Mouse (Mus musculus) cerebellum, adult 2 months (tissue): ENCODE measurements at regions not wholly inside any gene's neighbourhood (a gene's known extent, or its start where the extent isn't known, plus 50 kb on each side); places are given as distances from the start of the nearest gene placed in this dataset.
A peak's percentile ranks its signal among the peaks of the same experiment; 100 is the strongest.
"Not testable (repeated sequence)": the region's sequence is repeated elsewhere in the genome, so short reads cannot be mapped to it uniquely, and the experiment has no call there.

Experiments used
- DNase-seq, 2 experiments: peaks; one replicate each; pipeline ENCODE4 v3.0.0; 2021
- H3K27ac ChIP-seq: fragments of 200-500 bp; 2 replicates; pipeline ENCODE4 v1.5.1; 2012; ENCODE audit warnings: low read length, control low read depth, inconsistent platforms; ENCODE audit not compliant: insufficient read depth
- H3K27me3 ChIP-seq: fragments of 200-500 bp; 2 replicates; pipeline ENCODE4 v1.6.1; 2012; ENCODE audit warnings: inconsistent platforms, mild to moderate bottlenecking, low read length, moderate library complexity; ENCODE audit not compliant: control insufficient read depth, insufficient read depth
- H3K4me1 ChIP-seq: fragments of 200-500 bp; 2 replicates; pipeline ENCODE4 v1.6.1; 2011; ENCODE audit warnings: low read length; ENCODE audit not compliant: control insufficient read depth, insufficient read depth
- H3K4me3 ChIP-seq: fragments of 200-500 bp; replicated peaks from 2 replicates; pipeline ENCODE3; 2011; ENCODE audit warnings: mild to moderate bottlenecking, low read depth, low read length, control low read depth; ENCODE audit not compliant: insufficient read depth
- CTCF ChIP-seq: fragments of 200-500 bp; IDR thresholded peaks from 2 replicates; pipeline ENCODE4 v1.5.1; 2011; ENCODE audit warnings: low read depth, mild to moderate bottlenecking, control low read depth, low read length, moderate library complexity, borderline replicate concordance; ENCODE audit not compliant: insufficient read depth
- POLR2A ChIP-seq: fragments of 200-500 bp; IDR thresholded peaks from 2 replicates; pipeline ENCODE4 v1.6.1; 2011; ENCODE audit warnings: low read length, control low read depth, borderline replicate concordance; ENCODE audit not compliant: insufficient read depth
- WGBS: fragments of 180-500 bp; shearing (Covaris S2); methylation state at CpG from one replicate; pipeline ENCODE4 v1.1.7; 2018; 5-methylcytosine and 5-hydroxymethylcytosine counted together

GRCm38 (mm10) chr11:42919221-42919620 is 116.3 kb upstream of the Gm9972 start:
- WGBS = 98% methylated on average over 1 of the region's 1 CpGs
- Histone ChIP-seq H3K4me1 (peaks cover 7% of the 10 kb centered on the region; the same call in 1 of the 2 replicates), H3K27ac (no peak overlapping the region), H3K4me3 (no peak overlapping the region), H3K27me3 (no peaks in the 10 kb centered on the region)
- TF ChIP-seq POLR2A = no peak
- TF ChIP-seq CTCF = no peak
- DNase-seq = no peak

GRCm38 (mm10) chr11:42927156-42927555 is 108.4 kb upstream of the Gm9972 start:
- 8% methylated on average over 5 of the region's 5 CpGs for WGBS
- Histone ChIP-seq H3K27ac (no peak overlapping the region; the same call in 1 of the 2 replicates), H3K4me1 (peaks cover 5% of the 10 kb centered on the region; the same call in 1 of the 2 replicates), H3K27me3 (no peaks in the 10 kb centered on the region), H3K4me3 (no peak overlapping the region)
- peak; percentile 92 to 97 for DNase-seq
- TF ChIP-seq CTCF = no peak
- no peak for TF ChIP-seq POLR2A

GRCm38 (mm10) chr11:42928916-42929315 is 106.6 kb upstream of the Gm9972 start:
- Histone ChIP-seq H3K27me3 (no peaks in the 10 kb centered on the region), H3K4me1 (peaks cover 5% of the 10 kb centered on the region; the same call in 1 of the 2 replicates), H3K4me3 (no peak overlapping the region), H3K27ac (no peak overlapping the region)
- peak in 1 of 2 experiments; percentile 64 for DNase-seq
- WGBS = 11% methylated on average over 3 of the region's 3 CpGs
- TF ChIP-seq CTCF (no peak), POLR2A (no peak)

- not testable (repeated sequence) for H3K4me3 ChIP-seq, H3K27ac ChIP-seq, H3K27me3 ChIP-seq, H3K4me1 ChIP-seq
- WGBS = 70% methylated on average over 4 of the region's 4 CpGs
- DNase-seq = peak in 1 of 2 experiments; percentile 35
Measured at GRCm38 (mm10) chr11:42939271-42939670, 96.3 kb upstream of the Gm9972 start.

- H3K27ac ChIP-seq = no peak overlapping the region
- no peak for DNase-seq
- no peak for TF ChIP-seq CTCF
- no peak for TF ChIP-seq POLR2A
- H3K4me3 ChIP-seq = no peak overlapping the region
- no peaks in the 10 kb centered on the region for H3K27me3 ChIP-seq
- peaks cover 3% of the 10 kb centered on the region for H3K4me1 ChIP-seq
- 95% methylated on average over 3 of the region's 3 CpGs for WGBS
Measured at GRCm38 (mm10) chr11:42941561-42941960, 94.0 kb upstream of the Gm9972 start.

- 36% methylated on average over 3 of the region's 3 CpGs for WGBS
- peak; percentile 36 to 40 for DNase-seq
- no peak for TF ChIP-seq CTCF
- TF ChIP-seq POLR2A = no peak
Measured at GRCm38 (mm10) chr11:42942284-42942683, 93.3 kb upstream of the Gm9972 start.

GRCm38 (mm10) chr11:42944573-42944972 is 91.0 kb upstream of the Gm9972 start:
- H3K4me3 ChIP-seq = no peak overlapping the region
- H3K27me3 ChIP-seq = no peaks in the 10 kb centered on the region
- WGBS = 96% methylated on average over 3 of the region's 3 CpGs
- H3K27ac ChIP-seq = no peak overlapping the region
- H3K4me1 ChIP-seq = peaks cover 10% of the 10 kb centered on the region; the same call in 1 of the 2 replicates
- no peak for TF ChIP-seq CTCF
- no peak for DNase-seq

More at GRCm38 (mm10) chr11:42942284-42942683, 93.3 kb upstream of the Gm9972 start:
- Histone ChIP-seq H3K4me1 (peaks cover 3% of the 10 kb centered on the region), H3K4me3 (no peak overlapping the region), H3K27ac (no peak overlapping the region), H3K27me3 (no peaks in the 10 kb centered on the region)

- peak in 1 of 2 experiments; percentile 18 for DNase-seq
- no peaks in the 10 kb centered on the region for H3K27me3 ChIP-seq
- TF ChIP-seq POLR2A (no peak), CTCF (no peak)
- 57% methylated on average over 1 of the region's 1 CpGs for WGBS
- H3K4me3 ChIP-seq = no peak overlapping the region
- no peak overlapping the region for H3K27ac ChIP-seq
- peaks cover 10% of the 10 kb centered on the region for H3K4me1 ChIP-seq
Measured at GRCm38 (mm10) chr11:42949823-42950222, 85.7 kb upstream of the Gm9972 start.
